Mouse (Mus musculus) lung, adult 2 months (tissue): ENCODE data around the gene Olfr763.
"Not testable (repeated sequence)": the region's sequence is repeated elsewhere in the genome, so short reads cannot be mapped to it uniquely, and the experiment has no call there.

ENCODE experiments used
- CTCF ChIP-seq: fragments of 200-500 bp; IDR thresholded peaks from 2 replicates; pipeline ENCODE4 v1.5.1; 2011; ENCODE audit warnings: mild to moderate bottlenecking, low read length, control low read depth; ENCODE audit not compliant: insufficient read depth
- POLR2A ChIP-seq: fragments of 200-500 bp; IDR thresholded peaks from 2 replicates; pipeline ENCODE4 v1.6.1; 2011; ENCODE audit warnings: low read depth, mild to moderate bottlenecking, control low read depth, low read length, borderline replicate concordance; ENCODE audit errors: extremely low read depth

- not testable (repeated sequence) for TF ChIP-seq POLR2A, CTCF
These were observed 39.3 kb downstream of the Olfr763 start, which contains the start of gene Olfr765 for GRCm38 (mm10) chr10:129049898-129050297.
